Mouse (Mus musculus): Measurements from ENCODE around the gene Apln.

DNA sequence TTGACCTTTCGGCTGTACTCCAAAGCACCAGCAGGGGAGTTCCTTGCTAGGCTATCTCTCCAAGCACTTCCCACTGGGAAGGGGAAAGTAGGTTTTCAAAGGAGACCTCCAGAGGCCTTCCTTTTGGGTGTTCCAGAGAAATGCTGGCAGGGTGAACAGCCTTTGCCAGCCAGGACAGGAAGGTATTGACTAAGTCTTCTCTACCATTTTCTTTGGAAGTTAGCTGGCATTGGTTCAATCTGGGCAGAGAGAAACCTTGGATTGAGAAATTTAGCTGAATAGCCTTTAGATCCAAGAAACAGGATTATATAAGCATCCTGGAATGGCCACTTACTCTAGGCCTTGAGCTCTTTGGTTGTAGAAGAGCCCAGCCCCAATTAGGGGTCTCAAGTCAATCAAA lies 11.8 kb downstream of the Apln start:
- no peak for TF ChIP-seq CTCF (IDR thresholded peaks at IDR 0.05; ENCODE audit: extremely low read depth, insufficient read length, insufficient replicate concordance, low read depth, low read length)
- no peak for TF ChIP-seq POLR2A (IDR thresholded peaks at IDR 0.05; ENCODE audit: low read depth, low read length)
